Comparison of ENCODE assay signal across 26 mouse cellular contexts in the genomic region with DNA sequence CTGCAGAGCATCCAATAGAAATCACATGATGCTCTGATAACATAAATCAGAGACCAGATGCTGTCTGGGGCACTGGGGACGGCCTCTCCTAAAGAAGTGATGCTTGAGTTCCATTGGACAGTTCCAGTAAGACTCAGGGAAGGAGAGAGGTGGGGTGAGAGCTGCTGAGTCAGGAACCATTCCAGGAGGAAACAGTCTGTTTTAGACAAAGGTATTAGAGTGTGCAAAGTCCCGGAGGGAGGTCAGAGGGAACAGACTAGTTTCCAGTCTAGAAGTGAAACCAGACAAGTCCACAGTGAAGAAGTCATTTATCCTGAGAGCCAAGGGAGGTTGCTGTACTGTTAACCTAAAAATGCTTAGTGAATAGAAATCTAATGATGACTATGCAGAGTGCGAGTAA. TPM values are rescaled to one million over a fixed set of nuclear protein-coding genes. Genes with fewer than 3 reads are reported as not detected.
DNase-seq lines count a peak whose midpoint lies in the region; ATAC-seq and TF ChIP-seq lines count a peak whose summit lies in the region.
"Had no signal": no experiment of that assay in that cellular context is flagged by ENCODE, and none has a peak within 500 bp of the region (broad histone marks: within the 10 kb centered on the region; RNA-seq: fewer than 3 reads in every experiment).

No protein-coding gene starts in this region.

- H3K27ac ChIP-seq in intestine, embryonic 15.5 days, result no peak overlapping the region
- no peak overlapping the region for H3K27ac ChIP-seq in intestine, postnatal 0 days (ENCODE audit: low read depth, low read length)
- H3K27ac ChIP-seq: embryonic facial prominence, embryonic 10.5 days; embryonic facial prominence, embryonic 12.5 days; forebrain, embryonic 10.5 days; forebrain, embryonic 12.5 days had no signal

- H3K4me1 ChIP-seq in intestine, embryonic 15.5 days (replicated peaks), result no peaks in the 10 kb centered on the region
- 0 out of 2 replicates have a peak, but pooled peaks cover 6% of the 10 kb centered on the region for H3K4me1 ChIP-seq in intestine, postnatal 0 days (replicated peaks; ENCODE audit: control insufficient read depth, insufficient read depth, low read length)
- H3K4me1 ChIP-seq: embryonic facial prominence, embryonic 10.5 days; embryonic facial prominence, embryonic 12.5 days; forebrain, embryonic 12.5 days had no signal

- H3K9me3 ChIP-seq in intestine, embryonic 15.5 days, result no peaks in the 10 kb centered on the region
- H3K9me3 ChIP-seq in intestine, postnatal 0 days (ENCODE audit: control insufficient read depth), result no peaks in the 10 kb centered on the region
- H3K9me3 ChIP-seq: embryonic facial prominence, embryonic 10.5 days; embryonic facial prominence, embryonic 12.5 days; forebrain, embryonic 10.5 days; forebrain, embryonic 12.5 days; G1E had no signal

- no peak for TF ChIP-seq CTCF in intestine, postnatal 0 days (IDR thresholded peaks at IDR 0.05; ENCODE audit: low read depth)

- WGBS in intestine, embryonic 15.5 days, result 73% methylated on average over 3 of the region's 3 CpGs
- WGBS in intestine, postnatal 0 days, result 55% methylated on average over 3 of the region's 3 CpGs

- no peak overlapping the region for H3K9ac ChIP-seq in intestine, embryonic 15.5 days
- H3K9ac ChIP-seq in intestine, postnatal 0 days (ENCODE audit: low read depth, low read length), result no peak overlapping the region
- H3K9ac ChIP-seq: embryonic facial prominence, embryonic 12.5 days; forebrain, embryonic 12.5 days had no signal

- no peak overlapping the region for H3K4me2 ChIP-seq in intestine, embryonic 15.5 days (replicated peaks)
- no peak overlapping the region for H3K4me2 ChIP-seq in intestine, postnatal 0 days (replicated peaks; ENCODE audit: low read depth)
- H3K4me2 ChIP-seq: embryonic facial prominence, embryonic 12.5 days; forebrain, embryonic 12.5 days had no signal

- peak; percentile 50; the same call in 1 of the 2 replicates for ATAC-seq in intestine, embryonic 15.5 days
- peak; percentile 58 for ATAC-seq in intestine, postnatal 0 days
- ATAC-seq: CD4-positive, CD25-positive, alpha-beta regulatory T cell, adult 4 months; forebrain, embryonic 14.5 days; forebrain, embryonic 16.5 days had no signal

- DNase-seq in 3T3-L1 (ENCODE audit: low read depth, low spot score) (peak; percentile 71), NIH3T3 (ENCODE audit: low read depth) (peak; percentile 68)
- DNase-seq in left cerebral cortex, postnatal 4 days, result no peak
- no peak for DNase-seq in frontal cortex, postnatal 36 days (ENCODE audit: low spot score in 2 of 2)
- DNase-seq in left cerebral cortex, postnatal 10 days (ENCODE audit: extremely low spot score in 1 of 2, low spot score in 2 of 2), result no peak
- DNase-seq: adrenal gland, adult 2 months; adrenal gland, postnatal 10 days; adrenal gland, postnatal 25 days; B cell, adult 2 months; cerebellum, adult 11 months; cerebellum, adult 18-20 months; cerebellum, adult 9-10 months; cerebellum, postnatal 10 days; cerebellum, postnatal 25 days had no signal

- no peak overlapping the region for H3K4me3 ChIP-seq in intestine, embryonic 15.5 days (replicated peaks)
- H3K4me3 ChIP-seq in intestine, postnatal 0 days (ENCODE audit: low read depth, low read length), result no peak overlapping the region
- H3K4me3 ChIP-seq: embryonic facial prominence, embryonic 10.5 days; embryonic facial prominence, embryonic 12.5 days; erythroblast, embryonic 14.5 days; forebrain, embryonic 10.5 days; forebrain, embryonic 12.5 days had no signal

- intact Hi-C loops in left cerebral cortex, postnatal 4 days (cut with DNase I), result no loop called here
- intact Hi-C loops in left cerebral cortex, postnatal 10 days (cut with DNase I), result no loop called here

- H3K36me3 ChIP-seq in intestine, embryonic 15.5 days, result no peaks in the 10 kb centered on the region
- H3K36me3 ChIP-seq in intestine, postnatal 0 days (ENCODE audit: control insufficient read depth, insufficient read depth), result no peaks in the 10 kb centered on the region
- H3K36me3 ChIP-seq: embryonic facial prominence, embryonic 10.5 days; embryonic facial prominence, embryonic 12.5 days; forebrain, embryonic 10.5 days; forebrain, embryonic 12.5 days; G1E had no signal

- no peaks in the 10 kb centered on the region for H3K27me3 ChIP-seq in intestine, embryonic 15.5 days (replicated peaks)
- H3K27me3 ChIP-seq in intestine, postnatal 0 days (replicated peaks; ENCODE audit: control insufficient read depth, insufficient read depth, low read length), result no peaks in the 10 kb centered on the region
- H3K27me3 ChIP-seq: CH12.LX; embryonic facial prominence, embryonic 12.5 days; forebrain, embryonic 12.5 days had no signal

RNA-seq across cellular contexts. Expression of gene Ank, which starts 38.9 kb away (rescaled TPM):
- 15.9 and 16.7 TPM in 2 replicates for polyA plus RNA-seq in intestine, embryonic 15.5 days (2015; fragmentation: Nextera tagmentation; extraction: Ambion mirVana)
- polyA plus RNA-seq in intestine, postnatal 0 days (2015; fragmentation: Nextera tagmentation; extraction: Ambion mirVana), result 20.9 and 24.0 TPM in 2 replicates
- total RNA-seq in left cerebral cortex, postnatal 4 days (2021), result 100 to 1,000 TPM; 109 TPM
- 100 to 1,000 TPM; 165 to 172 TPM for total RNA-seq in left cerebral cortex, postnatal 10 days (2021)

Comparison
In these comparisons a context has a peak if more than half of its experiments do, and no peak if none do; other contexts are left out.
1. DNase-seq: peak in 3T3-L1 (single experiment) and NIH3T3 (single experiment); none in left cerebral cortex, postnatal 4 days (single experiment), frontal cortex, postnatal 36 days (0 of 2) and left cerebral cortex, postnatal 10 days (0 of 2).